Mouse (Mus musculus) urinary bladder, adult 2 months (tissue): ENCODE results near the gene Lrmda. TPM values are rescaled to one million over a fixed set of nuclear protein-coding genes. Genes with fewer than 3 reads are reported as not detected.

ENCODE experiments used
- DNase-seq: peaks from one replicate; pipeline ENCODE4 v3.0.0; 2022; ENCODE audit warnings: low spot score
- polyA plus RNA-seq: library from polyadenylated mRNA; depleted of rRNA; stranded (reverse); fragments of >200 nt; gene quantifications from 2 replicates; pipeline ENCODE4 v1.2.3, GENCODE M21; 2012

Gene Lrmda
- polyA plus RNA-seq, 1 experiment: 0.74 TPM

DNA sequence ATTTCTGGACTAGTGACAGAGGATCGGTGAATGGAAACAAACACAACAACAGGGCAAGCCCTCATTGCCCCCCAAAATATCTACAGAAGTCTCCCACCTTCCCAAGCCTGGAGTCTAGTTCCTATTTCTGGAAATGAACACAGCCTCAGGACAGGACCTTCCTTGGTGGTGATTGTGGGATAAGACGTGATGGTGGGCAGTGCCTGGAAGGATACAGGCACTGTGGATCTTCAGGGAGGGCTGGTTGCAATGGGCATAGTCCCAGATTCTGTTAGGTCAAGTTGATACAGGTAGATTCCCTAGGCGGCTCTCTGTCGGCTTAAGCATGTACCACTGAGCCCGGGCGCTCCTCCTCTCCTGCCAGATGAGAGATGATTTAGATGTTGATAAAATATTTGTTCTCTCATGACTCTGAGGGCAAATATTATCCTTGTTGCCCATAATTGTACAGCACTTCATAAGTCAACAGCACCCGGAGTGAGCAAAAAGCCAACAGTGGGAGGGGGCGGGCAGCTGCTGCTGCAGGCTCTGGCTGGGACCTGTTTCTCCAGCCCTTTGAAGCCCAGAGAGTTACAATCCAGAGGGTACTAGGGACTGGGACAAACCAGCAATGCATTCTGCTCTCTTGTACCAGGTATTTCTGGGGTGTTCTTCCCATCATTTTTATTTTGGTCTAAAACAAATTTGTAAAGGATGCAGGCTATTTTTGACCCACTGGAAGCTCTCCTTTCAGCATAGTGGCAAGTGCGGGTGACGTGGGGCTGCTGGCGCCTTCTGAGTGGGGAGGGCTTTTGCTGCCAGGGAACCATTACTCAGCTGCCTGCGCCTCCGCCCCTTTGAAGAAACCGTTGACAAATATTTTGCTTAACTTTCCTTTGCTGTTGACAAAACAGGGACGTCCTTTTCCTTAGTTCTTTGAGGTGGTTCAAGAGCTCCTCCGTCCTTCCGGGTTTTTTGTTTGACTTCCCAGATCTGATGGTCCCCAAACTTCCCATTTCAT lies 630.8 kb downstream of the Lrmda start:
- no peak for DNase-seq

DNA sequence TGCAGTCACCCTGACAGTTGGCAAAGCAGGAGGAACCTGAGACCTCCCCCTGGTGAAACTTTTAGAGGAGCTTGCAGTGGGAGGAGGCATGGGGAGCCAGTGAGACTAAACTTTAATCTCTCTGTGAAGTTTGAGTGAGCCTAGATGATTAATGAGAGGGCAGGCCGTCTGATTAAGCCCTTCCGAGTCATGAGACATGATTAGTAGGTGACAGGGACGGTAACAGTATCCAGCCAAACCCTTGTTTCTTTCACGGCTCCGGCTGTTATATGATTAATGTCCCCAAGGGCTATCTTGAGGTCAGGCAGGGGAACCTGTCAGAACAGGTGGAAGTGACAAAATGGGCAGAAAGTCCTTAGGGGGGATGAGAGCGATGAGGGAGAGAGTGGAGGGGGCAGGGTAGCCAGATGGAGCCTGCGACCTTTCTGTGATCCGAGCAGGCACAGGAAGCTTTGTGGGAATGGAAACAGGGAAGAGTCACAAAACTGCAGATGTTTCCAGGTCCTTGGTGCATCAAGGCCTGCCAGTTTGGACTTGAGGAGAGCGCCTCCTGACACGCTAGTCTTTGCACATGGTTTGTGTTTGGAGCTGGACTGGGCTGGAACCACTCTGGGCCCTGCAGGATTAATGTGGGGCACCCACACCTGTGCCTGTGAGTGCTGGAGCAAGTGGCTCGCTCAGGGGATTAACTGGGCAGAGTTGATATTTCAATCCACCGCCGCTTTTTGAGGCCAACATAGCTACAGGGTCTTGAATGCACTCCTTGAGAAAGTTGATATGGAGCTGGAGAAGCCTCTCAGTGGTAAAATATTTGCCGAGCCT lies 631.8 kb downstream of the Lrmda start:
- no peak for DNase-seq

DNA sequence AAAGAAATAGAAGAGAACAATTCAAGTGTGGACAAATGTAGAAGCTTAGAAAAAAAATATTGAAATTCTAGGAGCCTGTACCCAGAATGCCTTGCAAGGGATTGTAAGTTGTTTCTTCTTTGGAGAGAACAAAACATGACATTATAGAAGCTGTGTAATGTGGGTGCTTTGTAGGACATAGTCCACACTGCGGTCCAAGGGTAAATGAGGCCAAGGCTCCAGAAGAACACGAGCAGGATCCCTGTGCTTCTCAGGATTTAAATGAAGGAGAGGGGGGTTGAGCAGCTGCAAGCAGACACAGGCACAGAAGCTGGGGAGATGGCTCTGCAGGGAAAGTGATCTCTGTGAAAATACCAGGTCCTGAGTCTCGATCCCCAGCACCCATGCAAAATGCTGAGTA lies 643.0 kb downstream of the Lrmda start:
- no peak for DNase-seq

DNA sequence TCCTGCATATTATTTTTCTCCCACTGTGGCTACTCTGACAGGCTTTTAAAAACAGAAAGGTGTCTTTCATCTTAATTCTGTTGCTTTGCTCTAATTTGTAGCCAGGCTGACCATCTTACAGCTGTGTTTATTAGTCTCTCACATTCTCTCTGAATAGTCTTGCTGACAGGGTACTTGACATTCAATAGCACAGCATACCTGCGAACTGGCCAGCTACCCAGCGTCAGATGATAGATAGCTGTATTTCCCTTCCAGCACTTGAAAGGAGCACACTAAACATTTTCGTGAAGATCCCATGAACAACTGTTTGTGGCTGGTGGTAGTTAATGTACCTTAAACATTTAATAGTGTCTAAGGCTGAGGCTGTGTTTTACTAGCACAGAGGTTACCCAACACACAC lies 646.9 kb downstream of the Lrmda start:
- DNase-seq: no peak

DNA sequence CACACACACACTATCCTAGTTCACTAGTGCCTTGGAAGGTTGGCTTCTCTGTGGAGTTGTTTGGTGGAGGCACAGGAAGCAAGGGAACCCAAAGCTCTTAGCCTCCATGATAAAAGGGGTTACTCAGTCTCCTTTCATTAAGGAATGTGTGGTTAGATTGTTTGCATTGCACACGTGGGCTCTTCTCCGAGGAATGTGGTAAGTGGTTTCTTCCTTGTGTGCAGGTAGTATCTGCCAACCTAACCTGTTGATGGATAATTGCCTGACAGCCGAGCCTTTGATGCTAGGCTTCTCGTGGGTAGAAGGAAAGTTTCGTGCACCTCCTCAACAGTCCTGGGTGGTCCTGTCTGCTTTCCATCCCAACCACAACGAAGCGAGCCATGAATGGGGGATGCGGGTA lies 648.8 kb downstream of the Lrmda start:
- no peak for DNase-seq

DNA sequence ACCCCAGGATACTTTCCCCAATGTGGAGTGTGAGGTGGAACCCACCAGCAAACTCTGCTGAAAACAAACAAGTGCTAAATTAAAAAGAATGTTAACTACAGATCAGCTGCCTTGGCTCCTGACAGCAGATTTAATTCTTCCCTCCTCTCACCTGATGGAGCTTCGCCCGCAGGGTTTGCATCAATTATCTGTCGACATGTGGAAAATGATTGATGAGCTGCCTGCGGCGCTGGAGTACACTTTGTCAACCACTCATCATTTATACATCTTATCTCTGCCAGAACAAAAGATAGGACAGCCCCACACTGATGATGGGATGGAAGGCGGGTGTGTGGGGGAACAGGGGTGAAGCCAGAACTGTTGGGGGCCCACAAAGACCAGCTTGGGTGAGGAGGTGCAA lies 649.2 kb downstream of the Lrmda start:
- no peak for DNase-seq

DNA sequence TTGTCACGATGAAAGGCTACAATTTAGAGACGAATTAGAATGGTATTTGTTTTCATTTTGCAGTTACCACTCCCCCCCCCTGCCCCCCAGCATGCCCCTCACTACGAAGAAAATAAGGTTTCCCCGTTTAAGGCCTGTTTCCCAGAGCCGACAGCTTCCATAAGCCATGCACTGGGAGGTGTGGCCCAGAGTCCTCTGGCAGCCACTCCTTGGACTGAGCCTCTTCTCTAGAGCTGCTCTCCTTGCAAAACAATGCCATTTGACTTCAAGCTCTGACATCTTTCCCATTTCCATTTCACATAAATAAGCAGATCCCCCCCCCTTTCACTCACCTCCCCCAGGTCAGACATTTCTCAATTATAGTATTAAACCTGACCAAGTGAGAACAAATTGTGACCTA lies 654.1 kb downstream of the Lrmda start:
- DNase-seq: no peak

DNA sequence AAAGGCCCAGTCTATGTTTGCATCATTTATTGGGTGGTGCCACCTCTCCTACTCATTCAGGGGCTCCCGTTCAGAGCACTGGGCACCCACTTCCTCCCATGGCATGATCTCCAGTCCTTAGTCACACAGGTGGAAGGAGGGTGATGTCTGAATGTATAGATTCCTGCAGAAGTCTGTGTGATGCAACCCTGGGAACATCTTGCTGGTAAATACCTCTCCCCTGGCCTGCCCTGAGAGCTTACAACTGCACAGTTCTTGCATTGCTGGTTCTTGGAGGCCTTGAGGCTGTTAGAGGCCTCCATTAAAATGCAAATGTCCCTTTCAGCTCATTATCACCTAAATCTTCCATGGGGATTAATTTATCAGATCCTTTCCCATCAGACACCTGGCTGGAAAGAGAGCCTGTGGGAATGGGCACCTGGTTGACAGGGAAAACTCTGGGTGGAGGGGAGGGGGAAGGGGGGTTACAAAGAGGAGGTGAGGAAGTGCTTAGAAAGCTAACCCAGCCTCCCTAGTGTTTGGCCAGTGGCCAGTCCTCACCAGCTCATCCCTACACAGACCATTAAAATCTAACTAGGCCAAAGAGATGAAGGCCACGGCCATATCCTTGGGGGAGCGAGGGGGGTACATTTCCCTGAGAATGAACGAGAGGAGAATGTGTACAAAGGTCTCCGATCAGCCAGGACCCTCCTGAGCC lies 659.6 kb downstream of the Lrmda start:
- no peak for DNase-seq

DNA sequence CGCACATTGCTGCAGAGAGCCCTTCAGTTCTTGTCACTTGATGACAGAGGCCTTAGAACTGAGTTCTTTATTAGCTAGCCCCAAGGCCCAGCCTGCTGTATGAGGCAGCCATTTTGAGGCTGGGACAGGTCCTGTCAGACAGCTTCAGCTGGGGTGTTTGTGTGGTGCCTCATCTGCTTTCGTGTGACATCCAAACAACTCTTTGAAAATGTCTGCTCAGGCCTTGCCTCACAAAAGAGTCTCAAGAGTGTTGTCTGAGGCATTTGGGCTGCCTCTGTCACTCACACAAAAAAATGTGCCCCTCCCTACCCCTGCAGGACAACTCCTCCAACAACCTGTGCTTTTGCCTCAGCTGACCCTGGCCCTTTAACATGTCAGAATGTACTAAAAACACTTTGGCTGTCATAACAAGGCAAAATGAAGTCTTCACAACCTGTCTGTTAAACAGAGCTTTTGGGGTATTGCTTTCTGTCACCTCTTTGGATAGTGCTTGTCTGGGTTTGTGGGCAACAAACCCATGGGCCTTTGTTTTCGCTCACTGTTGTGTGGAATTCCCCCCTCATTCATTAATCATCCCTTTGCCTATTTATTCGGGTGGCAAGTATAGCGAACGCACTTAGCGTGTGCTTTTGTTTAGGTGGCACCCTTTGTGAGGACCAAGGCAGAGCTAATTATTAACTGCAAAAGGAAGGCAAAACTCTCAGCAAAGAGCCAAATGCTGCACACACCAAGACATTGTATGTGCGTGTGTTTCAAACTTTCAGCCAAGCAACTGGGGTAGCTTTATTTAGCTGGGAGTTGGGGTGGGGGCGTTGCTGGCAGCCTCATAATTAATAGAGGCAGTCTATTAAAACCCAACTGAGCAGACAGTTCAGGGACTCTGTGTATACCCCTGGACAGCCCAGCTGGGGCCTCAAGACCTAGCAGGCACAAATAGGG lies 660.5 kb downstream of the Lrmda start:
- no peak for DNase-seq

DNA sequence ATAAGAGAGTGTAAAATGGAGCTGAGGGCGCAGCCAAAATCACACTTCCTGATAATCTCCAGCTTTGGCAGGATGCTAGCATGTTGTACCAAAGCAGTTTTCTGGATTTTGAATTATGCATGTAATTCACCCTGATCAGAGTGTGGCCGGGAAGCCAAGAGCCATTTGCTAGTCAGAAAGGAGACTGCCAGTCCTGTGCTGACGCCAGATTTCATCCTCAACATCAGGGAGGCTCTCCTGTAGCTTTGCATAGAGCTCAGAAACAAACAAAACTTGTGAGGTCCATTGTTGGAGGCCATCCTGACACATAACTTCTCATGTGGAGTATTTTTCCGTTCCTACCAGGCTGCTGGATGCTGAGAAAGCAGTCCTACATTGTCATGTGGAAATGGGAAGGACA lies 667.4 kb downstream of the Lrmda start:
- no peak for DNase-seq

DNA sequence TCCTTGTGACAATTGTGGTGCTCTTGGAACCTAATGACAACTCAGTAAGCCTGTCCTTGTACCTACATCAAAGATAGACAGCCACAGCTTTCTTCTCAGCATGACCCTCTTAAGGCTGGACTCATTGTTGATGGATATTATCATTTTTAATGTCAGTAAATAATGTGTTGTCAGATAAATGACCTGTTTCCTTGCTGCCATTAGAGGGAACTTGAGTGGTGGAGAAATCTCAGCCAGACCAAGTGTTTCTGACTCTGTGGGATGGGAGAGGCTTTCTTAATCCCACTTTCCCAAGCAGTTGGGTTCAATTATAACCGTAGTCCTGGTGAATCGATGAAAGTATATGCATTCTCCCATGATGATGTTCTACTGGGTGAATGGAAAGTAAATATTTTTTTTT lies 668.9 kb downstream of the Lrmda start:
- DNase-seq: no peak

DNA sequence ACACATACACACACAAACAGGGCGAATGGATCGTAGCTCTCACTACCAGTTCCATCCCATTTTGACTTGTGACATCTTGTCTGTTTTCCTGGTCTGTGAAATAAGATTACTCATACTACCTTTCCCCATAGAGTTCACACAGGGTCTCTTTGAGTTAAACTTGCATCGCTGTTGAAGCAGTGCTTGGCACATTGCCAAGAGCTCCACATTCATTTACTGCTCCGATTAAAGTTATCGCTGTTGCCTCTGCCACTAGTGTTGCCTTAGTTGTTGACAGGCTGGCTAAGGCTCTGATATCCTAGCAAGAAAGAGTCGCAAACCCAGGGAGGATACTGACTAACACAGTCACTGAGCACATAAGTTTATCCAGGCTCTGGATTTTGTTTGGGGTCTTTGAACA lies 675.9 kb downstream of the Lrmda start:
- no peak for DNase-seq

DNA sequence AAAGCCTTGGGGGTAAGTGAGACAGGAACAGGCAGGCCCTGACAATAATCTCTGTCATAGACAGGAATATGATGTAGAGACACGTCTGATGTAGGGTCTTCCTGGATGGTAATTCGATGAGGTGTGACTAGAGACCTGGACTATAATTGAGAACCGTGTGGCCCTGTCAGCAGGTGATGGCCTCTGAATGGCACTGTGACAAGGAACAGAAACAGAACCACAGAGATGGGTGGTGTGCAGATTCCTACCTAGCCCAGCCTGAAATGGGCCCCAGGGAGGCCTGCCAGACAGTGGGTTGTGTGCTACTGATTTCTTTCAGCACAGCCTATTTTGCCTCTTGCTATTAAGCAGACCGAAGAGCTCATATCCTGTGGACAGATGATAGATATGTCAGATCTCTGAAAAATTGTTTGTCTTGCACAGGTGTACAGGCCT lies 676.4 kb downstream of the Lrmda start:
- DNase-seq: no peak

DNA sequence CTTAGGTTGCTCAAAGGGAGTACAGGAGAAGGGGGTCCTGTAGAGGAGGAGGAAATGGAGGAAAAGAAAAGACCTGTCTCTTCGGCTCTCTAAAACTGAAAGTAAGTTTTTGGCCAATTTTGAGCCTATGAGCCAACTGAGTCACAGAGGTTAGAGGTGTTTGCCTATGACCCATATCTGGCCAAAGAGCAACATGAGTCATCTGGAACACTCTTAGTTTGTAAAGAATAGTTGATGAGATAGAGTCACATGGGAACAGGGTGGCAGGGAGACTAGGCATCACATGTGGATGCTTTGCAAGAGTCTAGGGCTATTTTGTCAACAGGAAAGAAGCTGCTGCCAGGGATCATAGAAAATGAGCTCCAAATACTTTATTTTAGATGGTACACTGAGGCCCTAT lies 680.7 kb downstream of the Lrmda start:
- DNase-seq: no peak

DNA sequence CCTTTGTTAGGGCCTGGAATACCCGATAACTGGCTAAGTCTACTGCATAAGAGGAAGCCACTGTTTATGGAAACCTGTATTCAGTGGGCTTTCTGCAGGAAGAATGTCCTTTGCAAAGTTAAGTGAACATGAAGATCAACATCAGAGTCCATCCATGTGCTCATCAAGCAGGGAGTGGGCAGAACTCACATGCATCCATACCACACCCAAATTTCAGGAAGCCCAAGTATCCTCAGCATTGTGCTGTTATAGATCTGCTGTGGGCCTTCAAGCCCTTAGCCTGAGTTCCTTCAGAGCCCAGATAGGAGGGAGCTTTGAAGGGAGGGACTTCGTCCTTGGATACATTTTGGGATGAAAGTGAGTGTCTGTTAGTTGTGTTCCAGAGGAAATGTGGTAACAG lies 681.2 kb downstream of the Lrmda start:
- no peak for DNase-seq

DNA sequence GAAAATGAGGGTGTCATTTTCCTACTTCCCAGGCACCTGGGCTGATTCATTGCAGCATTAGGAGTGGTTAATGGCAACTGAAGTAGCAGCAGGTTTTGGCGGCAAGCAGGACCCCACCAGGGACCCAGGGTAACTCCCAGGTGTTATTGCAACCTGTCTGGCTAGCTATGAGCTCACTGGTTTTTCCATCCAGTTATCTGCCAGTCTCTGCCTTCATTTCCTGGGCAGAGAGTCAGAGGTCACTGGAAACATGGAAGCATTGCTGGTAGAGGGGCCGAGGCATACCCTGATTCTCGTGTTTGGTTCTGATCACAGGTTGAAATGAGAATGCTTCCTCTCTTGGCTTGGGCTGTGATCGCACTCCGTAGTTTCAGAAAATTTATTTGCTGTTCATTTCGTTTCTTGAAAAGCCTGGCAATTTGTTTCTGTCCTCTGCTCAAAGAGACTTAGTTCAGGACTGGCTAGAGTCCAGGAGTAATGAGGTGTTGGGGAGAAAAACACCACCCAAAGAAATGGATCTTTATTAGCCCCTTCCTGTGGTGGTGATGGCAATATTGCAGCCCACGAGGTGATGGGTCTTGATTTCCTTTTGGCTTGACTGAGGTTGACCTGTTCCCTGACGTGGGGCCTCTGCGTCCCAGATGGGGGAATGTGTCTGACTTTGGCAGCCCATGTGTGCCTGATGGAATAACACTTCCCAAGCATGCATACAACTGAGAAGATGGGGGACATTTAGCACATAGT lies 688.6 kb downstream of the Lrmda start:
- DNase-seq: no peak

DNA sequence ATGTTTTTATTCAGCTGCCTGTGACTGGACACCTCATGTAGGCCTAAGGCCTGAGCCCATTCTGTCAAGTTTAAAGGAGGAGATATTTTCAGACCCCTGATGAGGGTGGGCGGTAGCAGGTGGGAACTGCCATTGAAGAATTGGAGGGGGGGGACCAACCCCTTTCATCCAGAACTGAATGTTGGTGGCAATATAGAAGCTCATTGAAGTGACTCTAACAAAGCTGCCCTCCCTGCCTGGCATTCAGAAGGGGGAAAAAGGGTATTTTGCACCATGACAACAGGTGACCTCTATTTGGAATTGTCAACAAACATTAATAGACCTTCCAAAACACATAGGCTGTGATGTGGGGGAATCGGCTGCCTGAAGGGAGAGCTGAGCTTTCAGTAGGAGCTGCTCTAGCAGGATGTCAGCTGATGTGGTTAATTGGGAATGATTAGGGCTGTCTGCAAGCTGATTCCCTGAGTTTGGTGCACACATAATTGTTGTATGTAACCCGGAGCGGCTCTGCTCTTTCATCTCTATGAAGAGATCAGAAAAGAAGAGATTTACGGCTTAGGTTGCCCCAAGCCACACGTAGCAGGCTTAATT lies 690.7 kb downstream of the Lrmda start:
- DNase-seq: no peak

DNA sequence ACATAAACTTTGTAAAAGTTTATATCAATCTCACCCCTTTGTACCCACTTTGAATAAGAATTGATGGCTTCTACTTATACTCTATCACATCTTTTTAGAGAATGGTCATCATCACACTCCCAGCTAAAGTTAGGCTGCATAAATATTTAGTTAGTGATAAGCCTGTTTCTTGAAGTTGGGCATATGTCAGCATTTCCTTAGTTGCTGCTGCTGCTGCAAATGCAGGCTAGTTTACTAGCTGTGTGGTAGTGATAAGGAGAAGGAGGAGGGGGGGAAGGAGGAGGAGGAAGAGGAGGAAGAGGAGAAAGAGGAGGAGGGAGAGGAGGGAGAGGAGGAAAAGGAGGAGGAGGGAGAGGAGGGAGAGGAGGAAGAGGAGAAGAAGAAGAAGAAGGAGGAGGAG lies 692.9 kb downstream of the Lrmda start:
- DNase-seq: no peak

DNA sequence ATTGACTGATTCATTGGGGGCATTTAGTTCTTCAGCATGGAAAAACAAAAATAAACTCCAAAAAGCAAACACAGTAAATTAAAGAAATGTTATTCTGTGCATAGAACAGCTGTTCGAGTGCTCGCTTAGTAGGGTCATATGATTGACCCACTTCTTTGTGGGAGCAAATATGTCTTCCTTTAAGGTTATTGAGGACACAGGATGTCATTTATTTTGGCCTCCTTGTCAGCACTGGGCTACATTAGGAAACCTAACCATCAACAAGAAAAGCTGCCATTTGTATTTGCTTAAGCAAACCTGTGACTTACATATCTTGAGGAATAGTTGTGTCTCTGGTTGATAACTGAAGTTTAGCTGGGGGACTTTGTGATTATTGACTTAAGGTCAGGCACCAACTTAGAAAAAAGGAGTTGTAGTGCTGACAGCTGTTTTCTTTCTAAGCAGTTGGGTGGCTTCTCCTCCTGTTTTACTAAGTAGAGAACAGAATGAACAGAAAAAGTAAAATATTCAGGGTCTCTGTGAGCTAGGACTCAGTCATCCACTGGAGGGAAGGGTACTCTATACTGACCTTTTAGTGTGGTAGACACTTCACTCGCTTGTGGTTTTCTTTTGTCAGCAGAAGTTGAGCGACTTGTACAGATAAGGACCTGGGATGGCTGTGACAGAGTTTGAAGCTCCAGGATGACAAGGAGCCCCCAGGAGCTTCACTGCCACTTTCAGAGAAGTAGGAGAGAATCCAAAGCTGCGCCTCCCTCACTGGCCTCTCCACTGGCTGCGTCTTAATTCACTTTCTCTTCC lies 696.3 kb downstream of the Lrmda start:
- no peak for DNase-seq
